Mouse (Mus musculus) MEL (cell line): ENCODE measurements at regions not wholly inside any gene's neighbourhood (a gene's known extent, or its start where the extent isn't known, plus 50 kb on each side); places are given as distances from the start of the nearest gene placed in this dataset.

ENCODE experiments used
- DNase-seq: peaks from one replicate; pipeline ENCODE4 v3.0.0; 2011; ENCODE audit warnings: low read depth, low spot score
- H3K27ac ChIP-seq: 2 replicates; pipeline ENCODE4 v1.5.1; 2012; ENCODE audit warnings: low read depth, mild to moderate bottlenecking, control low read depth, low read length, moderate library complexity; ENCODE audit not compliant: control insufficient read depth
- H3K27me3 ChIP-seq, 2 experiments: fragments of 150-350 bp in 1 of 2; sonication (generic) in 1 of 2; 2 replicates each; pipeline ENCODE4 v1.6.1; 2012; ENCODE audit warnings: low read length in 2 of 2, mild to moderate bottlenecking in 2 of 2, improper control_type of control experiment in 1 of 2, moderate library complexity in 1 of 2; ENCODE audit not compliant: insufficient read depth in 2 of 2, control insufficient read depth in 1 of 2
- H3K36me3 ChIP-seq, 2 experiments: 2 replicates each; pipeline ENCODE4 v1.6.1; 2012 to 2014; ENCODE audit warnings: low read length in 2 of 2, improper control_type of control experiment in 1 of 2, inconsistent platforms in 1 of 2, mild to moderate bottlenecking in 1 of 2; ENCODE audit not compliant: insufficient read depth in 2 of 2, control insufficient read depth in 1 of 2
- H3K4me1 ChIP-seq, 2 experiments: fragments of 150-350 bp in 1 of 2; sonication (generic) in 1 of 2; 2 replicates each; pipeline ENCODE4 v1.6.1; 2012; ENCODE audit warnings: low read length in 2 of 2, improper control_type of control experiment in 1 of 2, mild to moderate bottlenecking in 1 of 2; ENCODE audit not compliant: insufficient read depth in 2 of 2, control insufficient read depth in 1 of 2
- H3K4me3 ChIP-seq, 2 experiments: fragments of 150-350 bp in 1 of 2; sonication (generic) in 1 of 2; 2 replicates each; pipeline ENCODE4 v1.5.1; 2012; ENCODE audit warnings: low read depth in 2 of 2, low read length in 2 of 2, mild to moderate bottlenecking in 2 of 2, moderate library complexity in 2 of 2, control low read depth in 1 of 2, improper control_type of control experiment in 1 of 2; ENCODE audit not compliant: control insufficient read depth in 1 of 2, insufficient read depth in 1 of 2
- H3K79me2 ChIP-seq: 2 replicates; pipeline ENCODE4 v1.6.1; 2012; ENCODE audit warnings: mild to moderate bottlenecking, low read length, moderate library complexity; ENCODE audit not compliant: control insufficient read depth, poor library complexity, insufficient read depth
- H3K9ac ChIP-seq: 2 replicates; pipeline ENCODE4 v1.6.1; 2012; ENCODE audit warnings: low read depth, mild to moderate bottlenecking, control low read depth, low read length, moderate library complexity; ENCODE audit not compliant: control insufficient read depth, poor library complexity, severe bottlenecking
- H3K9me3 ChIP-seq: fragments of 150-350 bp; sonication (generic); replicated peaks from 2 replicates; pipeline ENCODE4 v1.6.1; 2012; ENCODE audit warnings: mild to moderate bottlenecking, low read length, improper control_type of control experiment, moderate library complexity; ENCODE audit not compliant: insufficient read depth
- CHD1 ChIP-seq: IDR thresholded peaks from 2 replicates; pipeline ENCODE4 v1.6.1; 2012; ENCODE audit warnings: low read depth, mild to moderate bottlenecking, inconsistent platforms, low read length, improper control_type of control experiment
- CTCF ChIP-seq, 3 experiments: IDR thresholded peaks in 2 of 3; conservative IDR thresholded peaks in 1 of 3; 2 replicates each; pipeline ENCODE4 v1.5.1; 2011 to 2012; ENCODE audit warnings: low read length in 3 of 3, low read depth in 2 of 3, mild to moderate bottlenecking in 2 of 3, improper control_type of control experiment in 1 of 3, inconsistent platforms in 1 of 3, mixed read lengths in 1 of 3, moderate library complexity in 1 of 3; ENCODE audit not compliant: control insufficient read depth in 1 of 3, insufficient read depth in 1 of 3, poor library complexity in 1 of 3, severe bottlenecking in 1 of 3
- E2F4 ChIP-seq: IDR thresholded peaks from 2 replicates; pipeline ENCODE4 v1.6.1; 2011; ENCODE audit warnings: low read depth, low read length, improper control_type of control experiment, borderline replicate concordance
- GABPA ChIP-seq: IDR thresholded peaks from 2 replicates; pipeline ENCODE4 v1.6.1; 2012; ENCODE audit warnings: low read depth, mild to moderate bottlenecking, inconsistent platforms, low read length, improper control_type of control experiment, moderate library complexity
- JUND ChIP-seq: IDR thresholded peaks from 2 replicates; pipeline ENCODE4 v1.6.1; 2011; ENCODE audit warnings: low read depth, mild to moderate bottlenecking, improper control_type of control experiment, low read length
- MAFK ChIP-seq: IDR thresholded peaks from 2 replicates; pipeline ENCODE4 v1.6.1; 2011; ENCODE audit warnings: low read depth, mild to moderate bottlenecking, low read length, improper control_type of control experiment, borderline replicate concordance
- MAX ChIP-seq: IDR thresholded peaks from 2 replicates; pipeline ENCODE4 v1.6.1; 2011; ENCODE audit warnings: low read length, improper control_type of control experiment
- MAZ ChIP-seq: IDR thresholded peaks from 2 replicates; pipeline ENCODE4 v1.6.1; 2012; ENCODE audit warnings: low read depth, mild to moderate bottlenecking, inconsistent platforms, low read length, improper control_type of control experiment
- NELFE ChIP-seq: IDR thresholded peaks from 2 replicates; pipeline ENCODE4 v1.6.1; 2011; ENCODE audit warnings: low read depth, low read length, improper control_type of control experiment
- RAD21 ChIP-seq: IDR thresholded peaks from 2 replicates; pipeline ENCODE4 v1.6.1; 2011; ENCODE audit warnings: mild to moderate bottlenecking, low read depth, low read length, improper control_type of control experiment
- UBTF ChIP-seq: IDR thresholded peaks from 2 replicates; pipeline ENCODE4 v1.6.1; 2012; ENCODE audit warnings: low read depth, mild to moderate bottlenecking, inconsistent platforms, low read length, improper control_type of control experiment, moderate library complexity, borderline replicate concordance; ENCODE audit not compliant: insufficient read depth
- USF1 ChIP-seq: IDR thresholded peaks from 2 replicates; pipeline ENCODE4 v1.6.1; 2014; ENCODE audit warnings: low read depth, mild to moderate bottlenecking, inconsistent platforms, low read length, improper control_type of control experiment, moderate library complexity
- ZC3H11A ChIP-seq: IDR thresholded peaks from 2 replicates; pipeline ENCODE4 v1.6.1; 2012; ENCODE audit warnings: low read depth, mild to moderate bottlenecking, inconsistent platforms, low read length, improper control_type of control experiment
- ZMIZ1 ChIP-seq: IDR thresholded peaks from 2 replicates; pipeline ENCODE4 v1.6.1; 2012; ENCODE audit warnings: low read depth, mild to moderate bottlenecking, inconsistent platforms, low read length, improper control_type of control experiment, moderate library complexity

DNA sequence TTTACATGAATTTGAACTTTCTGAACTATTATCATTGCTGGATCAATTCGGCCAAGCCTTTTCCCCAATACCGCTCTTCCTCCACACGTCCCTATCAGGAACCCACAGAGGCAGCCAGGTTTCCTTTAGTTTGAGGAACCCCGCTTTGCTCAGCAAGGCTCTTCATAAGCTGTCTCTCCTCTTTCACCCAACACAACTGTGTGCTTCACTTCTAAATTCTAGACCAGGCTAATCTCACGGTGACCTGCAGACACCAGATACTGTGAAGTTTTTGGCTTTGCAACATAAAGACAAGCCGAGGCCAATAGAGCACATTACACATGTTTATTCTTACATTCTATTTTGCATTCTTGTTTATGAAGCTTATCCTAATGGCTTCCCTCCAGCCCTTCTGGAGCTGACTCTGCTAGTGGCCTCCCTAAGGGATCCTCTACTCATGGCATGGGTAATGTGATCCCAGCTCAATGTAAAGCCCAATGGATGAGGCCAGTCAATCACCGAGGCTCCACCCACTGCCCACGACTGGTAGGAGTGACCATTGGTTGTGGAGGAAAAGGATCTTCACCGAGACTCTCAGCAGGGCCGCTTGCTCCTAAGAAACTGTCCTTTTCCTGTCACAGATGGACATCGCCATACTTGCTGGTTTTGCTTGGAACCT, 135.6 kb downstream of the Qrsl1 start (continued):
- TF ChIP-seq RAD21 (peak; percentile 8), ZMIZ1 (peak; percentile 35; the same call in 1 of the 2 replicates), NELFE (peak; percentile 38; the same call in 1 of the 2 replicates), MAZ (peak; percentile 67; the same call in 1 of the 2 replicates), MAFK (peak; percentile 48; the same call in 1 of the 2 replicates)

DNA sequence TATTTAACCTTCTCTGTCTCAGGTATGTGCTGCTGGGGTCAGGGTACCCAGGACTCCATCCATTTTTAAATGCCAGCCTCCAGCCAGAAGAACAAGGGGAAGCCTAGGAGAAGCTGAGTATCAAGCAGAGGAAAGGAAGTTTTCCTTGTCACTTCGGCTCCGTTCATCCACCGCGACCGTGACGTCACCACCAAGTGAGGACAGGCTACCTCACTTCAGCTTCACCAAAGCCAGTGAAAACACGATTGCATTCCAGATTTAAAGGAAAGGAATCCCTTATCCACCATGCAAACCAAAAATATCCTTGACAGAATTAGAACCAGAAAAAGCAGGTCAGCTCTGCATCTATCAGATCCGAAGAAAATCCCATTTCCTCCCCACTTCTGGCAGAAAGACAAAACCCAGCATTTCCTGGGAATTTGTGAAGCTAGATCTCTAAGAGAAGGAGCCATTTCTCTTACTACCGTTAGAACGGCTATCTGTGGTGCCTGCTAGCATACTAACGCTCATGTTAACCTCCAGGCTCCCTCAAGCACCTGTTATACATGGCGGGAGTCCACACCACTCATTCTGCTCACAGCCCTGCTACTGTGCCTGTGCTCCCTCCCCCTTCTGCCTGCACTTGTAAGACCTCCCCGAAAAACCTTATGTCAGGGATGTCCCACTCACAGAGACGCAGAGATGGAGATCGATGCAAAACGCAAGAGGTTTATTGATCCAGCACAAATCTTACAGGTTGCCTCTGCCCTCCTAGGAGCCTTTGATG, 133.4 kb downstream of the Qrsl1 start:
- H3K27me3 ChIP-seq, result no peaks in the 10 kb centered on the region
- no peaks in the 10 kb centered on the region for H3K79me2 ChIP-seq
- no peak overlapping the region for H3K27ac ChIP-seq
- no peaks in the 10 kb centered on the region for H3K9me3 ChIP-seq
- H3K36me3 ChIP-seq, result peaks cover 0 to 11% of the 10 kb centered on the region in 2 experiments; a peak in 2 of 4 replicates
- H3K4me3 ChIP-seq, result no peak overlapping the region
- TF ChIP-seq NELFE (no peak), CTCF (IDR thresholded peaks at IDR 0.05 in 2 of 3, conservative IDR thresholded peaks at IDR 0.05 in 1 of 3; ENCODE audit: control insufficient read depth in 1 of 3, insufficient read depth in 1 of 3, low read depth in 2 of 3, low read length in 3 of 3, poor library complexity in 1 of 3, severe bottlenecking in 1 of 3) (no peak), RAD21 (no peak), GABPA (no peak), CHD1 (no peak), JUND (no peak), USF1 (no peak), MAZ (no peak)
- H3K9ac ChIP-seq, result no peak overlapping the region
- no peak for DNase-seq
- H3K4me1 ChIP-seq, result peaks cover 6 to 14% of the 10 kb centered on the region in 2 experiments

DNA sequence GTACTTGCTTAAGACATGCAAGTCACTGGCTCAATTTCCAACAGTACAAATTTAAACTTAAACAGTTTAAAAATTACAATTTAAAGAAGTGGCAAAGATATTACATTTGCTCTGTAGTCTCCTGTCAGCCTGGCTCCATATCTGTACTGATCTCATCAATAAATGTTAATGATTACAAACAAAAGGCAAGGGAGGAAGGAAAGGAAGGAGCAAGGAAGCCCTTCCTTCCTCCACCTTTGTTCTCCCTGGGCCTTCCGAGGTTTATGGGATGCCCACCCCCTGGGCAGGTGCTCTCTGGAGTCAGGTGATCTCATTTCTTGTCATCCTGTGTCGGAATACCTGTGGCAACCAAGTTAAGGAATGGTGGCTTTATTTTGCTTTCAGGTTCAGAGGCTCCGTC, 132.5 kb downstream of the Qrsl1 start:
- Histone ChIP-seq H3K27ac (no peak overlapping the region), H3K4me3 (no peak overlapping the region), H3K79me2 (no peaks in the 10 kb centered on the region), H3K9ac (no peak overlapping the region), H3K4me1 (peaks cover 6 to 14% of the 10 kb centered on the region in 2 experiments), H3K27me3 (no peaks in the 10 kb centered on the region), H3K36me3 (peaks cover 0 to 11% of the 10 kb centered on the region in 2 experiments; a peak in 2 of 4 replicates), H3K9me3 (no peaks in the 10 kb centered on the region)
- no peak for TF ChIP-seq RAD21
- no peak for TF ChIP-seq MAX
- no peak for TF ChIP-seq CTCF (IDR thresholded peaks at IDR 0.05 in 2 of 3, conservative IDR thresholded peaks at IDR 0.05 in 1 of 3; ENCODE audit: control insufficient read depth in 1 of 3, insufficient read depth in 1 of 3, low read depth in 2 of 3, low read length in 3 of 3, poor library complexity in 1 of 3, severe bottlenecking in 1 of 3)
- TF ChIP-seq E2F4, result no peak
- no peak for TF ChIP-seq NELFE
- TF ChIP-seq ZC3H11A, result no peak
- TF ChIP-seq UBTF, result no peak
- no peak for DNase-seq
